Mouse (Mus musculus) adrenal gland, postnatal 0 days (tissue): ENCODE results near the gene Olfr1065. TPM values are rescaled to one million over a fixed set of nuclear protein-coding genes. Genes with fewer than 3 reads are reported as not detected.

Source experiments
- polyA plus RNA-seq: library from polyadenylated mRNA; unstranded; fragments of >200 nt; fragmentation: Nextera tagmentation; extraction: Ambion mirVana; gene quantifications from 2 replicates; pipeline ENCODE4 v1.2.1, GENCODE M21; 2015

Gene Olfr1065
- not detected in 2 replicates for polyA plus RNA-seq

DNA sequence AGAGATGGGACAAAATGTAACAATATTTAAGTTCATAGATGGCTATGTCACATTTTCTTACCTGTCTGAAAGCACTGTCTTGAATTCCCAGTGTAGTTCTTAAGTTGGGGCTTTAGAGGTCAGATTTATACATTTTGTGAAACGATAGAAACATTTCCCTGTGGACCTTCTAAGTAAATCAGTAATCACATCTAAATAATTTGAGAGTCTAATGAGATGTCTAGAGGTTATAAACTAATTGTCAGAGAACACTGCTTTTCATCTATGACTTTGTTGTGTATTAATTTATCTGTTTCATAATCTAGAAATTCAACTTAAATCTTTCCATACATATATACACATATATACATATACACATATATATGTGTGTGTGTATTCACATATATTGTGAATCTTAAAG, at the start of gene Olfr1065:
Gene Olfr1065 (minus strand): TSS at position 101 of the 400 bp plus-strand sequence.

GRCm38 (mm10) chr2:86487286-86487685, 36.9 kb upstream of the Olfr1065 start, which contains the start of gene Olfr228:
Gene Olfr228 (minus strand): TSS chr2:86487386.

DNA sequence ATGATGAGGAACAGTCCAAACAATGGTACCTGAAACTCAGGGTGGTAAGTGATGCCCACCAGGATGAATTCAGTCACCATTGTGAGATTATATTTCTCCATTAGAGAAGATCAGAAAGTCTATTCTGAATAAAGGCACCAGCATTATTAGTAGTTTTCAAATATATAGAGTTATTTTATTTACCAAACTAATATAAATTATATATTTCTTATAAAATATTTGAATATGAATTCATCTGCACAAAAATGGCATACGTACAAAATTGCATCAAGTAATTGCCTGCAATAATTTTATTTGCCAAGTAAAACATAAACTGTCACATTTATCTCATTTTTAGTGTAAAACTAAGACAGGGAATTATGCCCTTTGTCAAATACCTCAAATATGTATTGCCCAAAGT, 5.8 kb upstream of the Olfr1065 start, which contains the start of gene Olfr1066:
Gene Olfr1066 (minus strand): TSS at position 101 of the 400 bp plus-strand sequence.

DNA sequence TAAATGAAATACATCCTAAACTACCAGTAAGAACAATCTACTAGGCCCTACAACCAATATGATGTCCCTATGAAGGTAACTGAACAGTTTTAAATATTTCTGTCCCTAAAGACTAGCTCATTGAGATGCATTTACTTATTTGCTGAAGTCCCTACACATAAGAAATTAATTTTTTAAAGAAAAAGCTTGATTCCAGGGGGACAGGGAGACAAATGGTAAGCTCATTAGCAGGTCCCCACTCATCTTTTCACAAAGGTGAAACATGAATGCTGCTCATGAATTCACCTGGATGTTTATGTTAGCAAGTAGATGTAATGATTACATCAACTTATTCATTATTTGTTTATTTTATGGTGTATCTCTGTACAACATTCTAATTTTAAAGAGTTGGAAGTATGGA, 23.7 kb downstream of the Olfr1065 start, which contains the start of gene Olfr1062:
Gene Olfr1062 (minus strand): TSS at position 101 of the 400 bp plus-strand sequence.

GRCm38 (mm10) chr2:86413950-86414349, 36.4 kb downstream of the Olfr1065 start, which contains the start of gene Olfr1061:
Gene Olfr1061 (minus strand): TSS chr2:86414050.

Other genes with a start within 250 kb of the Olfr1065 start
- gene Olfr1045, start 247.6 kb downstream of the Olfr1065 start, polyA plus RNA-seq: not detected in 2 replicates
- gene Olfr1046, start 231.3 kb downstream of the Olfr1065 start, polyA plus RNA-seq: not detected in 2 replicates
- not detected in 2 replicates for gene Olfr1047, start 219.2 kb downstream of the Olfr1065 start, polyA plus RNA-seq
- gene Olfr1048, start 210.3 kb downstream of the Olfr1065 start, polyA plus RNA-seq: not detected in 2 replicates
- not detected in 2 replicates for gene Olfr1049, start 192.3 kb downstream of the Olfr1065 start, polyA plus RNA-seq
- gene Olfr1051, start 171.5 kb downstream of the Olfr1065 start, polyA plus RNA-seq: not detected in 2 replicates
- gene Olfr1052, start 158.1 kb downstream of the Olfr1065 start, polyA plus RNA-seq: not detected in 2 replicates
- not detected in 2 replicates for gene Olfr1053, start 135.3 kb downstream of the Olfr1065 start, polyA plus RNA-seq
- not detected in 2 replicates for gene Olfr1054, start 115.2 kb downstream of the Olfr1065 start, polyA plus RNA-seq
- gene Olfr1055, start 100.3 kb downstream of the Olfr1065 start, polyA plus RNA-seq: not detected in 2 replicates
- gene Olfr1056, start 88.1 kb downstream of the Olfr1065 start, polyA plus RNA-seq: not detected in 2 replicates
- not detected in 2 replicates for gene Olfr1057, start 72.2 kb downstream of the Olfr1065 start, polyA plus RNA-seq
- gene Olfr1058, start 62.0 kb downstream of the Olfr1065 start, polyA plus RNA-seq: not detected in 2 replicates
- not detected in 2 replicates for gene Olfr1061, start 36.5 kb downstream of the Olfr1065 start, polyA plus RNA-seq
- gene Olfr1062, start 23.8 kb downstream of the Olfr1065 start, polyA plus RNA-seq: not detected in 2 replicates
- not detected in 2 replicates for gene Olfr1066, start 5.7 kb upstream of the Olfr1065 start, polyA plus RNA-seq
- gene Olfr228, start 36.8 kb upstream of the Olfr1065 start, polyA plus RNA-seq: not detected in 2 replicates
- gene Olfr1076, start 57.9 kb upstream of the Olfr1065 start, polyA plus RNA-seq: not detected in 2 replicates
- not detected in 2 replicates for gene Olfr1079, start 91.9 kb upstream of the Olfr1065 start, polyA plus RNA-seq
- gene Olfr1080, start 107.6 kb upstream of the Olfr1065 start, polyA plus RNA-seq: not detected in 2 replicates
- gene Olfr1082, start 148.4 kb upstream of the Olfr1065 start, polyA plus RNA-seq: not detected in 2 replicates
- gene Olfr1084, start 189.1 kb upstream of the Olfr1065 start, polyA plus RNA-seq: not detected in 2 replicates
- not detected in 2 replicates for gene Olfr1085, start 211.4 kb upstream of the Olfr1065 start, polyA plus RNA-seq
- not detected in 2 replicates for gene Olfr1086, start 229.5 kb upstream of the Olfr1065 start, polyA plus RNA-seq
- not detected in 2 replicates for gene Olfr1087, start 247.8 kb upstream of the Olfr1065 start, polyA plus RNA-seq